Mouse (Mus musculus) neural tube, embryonic 11.5 days (tissue): ENCODE results near the gene Slc6a11. TPM values are rescaled to one million over a fixed set of nuclear protein-coding genes. Genes with fewer than 3 reads are reported as not detected.

Source experiments
- ATAC-seq: fragments of 200-750 bp; cut with Nextera tagmentation; 2 replicates; pipeline ENCODE4 v1.8.0; 2017; ENCODE audit warnings: moderate number of reproducible peaks, mild to moderate bottlenecking, moderate TSS enrichment, moderate library complexity; ENCODE audit not compliant: insufficient read depth, low FRiP score, low TSS enrichment
- DNase-seq: peaks from one replicate; pipeline ENCODE4 v3.0.0-alpha.2; 2015; ENCODE audit warnings: low spot score
- H3K27ac ChIP-seq: fragments of 300-500 bp; sonication (generic); 2 replicates; pipeline ENCODE4 v1.5.1; 2014; ENCODE audit warnings: low read depth, mild to moderate bottlenecking, low read length
- H3K27me3 ChIP-seq: fragments of 300-500 bp; sonication (generic); 2 replicates; pipeline ENCODE4 v1.6.1; 2014; ENCODE audit warnings: mild to moderate bottlenecking, low read length, mixed read lengths; ENCODE audit not compliant: control insufficient read depth, insufficient read depth
- H3K36me3 ChIP-seq: fragments of 300-500 bp; sonication (generic); 2 replicates; pipeline ENCODE4 v1.6.1; 2014; ENCODE audit warnings: mild to moderate bottlenecking, low read length, moderate library complexity, mixed read lengths; ENCODE audit not compliant: control insufficient read depth, insufficient read depth
- H3K4me1 ChIP-seq: fragments of 300-500 bp; sonication (generic); 2 replicates; pipeline ENCODE4 v1.6.1; 2014; ENCODE audit warnings: low read length, mixed read lengths; ENCODE audit not compliant: control insufficient read depth, insufficient read depth
- H3K4me2 ChIP-seq: fragments of 300-500 bp; sonication (generic); 2 replicates; pipeline ENCODE4 v1.6.1; 2014; ENCODE audit warnings: low read depth, mild to moderate bottlenecking, moderate library complexity
- H3K4me3 ChIP-seq: fragments of 300-500 bp; sonication (generic); 2 replicates; pipeline ENCODE4 v1.5.1; 2014; ENCODE audit warnings: low read depth, low read length
- H3K9ac ChIP-seq: fragments of 300-500 bp; sonication (generic); 2 replicates; pipeline ENCODE4 v1.6.1; 2014; ENCODE audit warnings: mild to moderate bottlenecking, low read length
- H3K9me3 ChIP-seq: fragments of 300-500 bp; sonication (generic); 2 replicates; pipeline ENCODE4 v1.6.1; 2016; ENCODE audit warnings: low read length; ENCODE audit not compliant: control insufficient read depth
- WGBS: fragments of 180-500 bp; shearing (Covaris S2); extraction: QIAGEN DNeasy Blood & Tissue Kit; methylation state at CpG from one replicate; pipeline ENCODE4 v1.1.7; 2014; 5-methylcytosine and 5-hydroxymethylcytosine counted together
- polyA plus RNA-seq: library from polyadenylated mRNA; unstranded; fragments of >200 nt; fragmentation: Nextera tagmentation; extraction: Ambion mirVana; gene quantifications from 2 replicates; pipeline ENCODE4 v1.2.1, GENCODE M21; 2014

Slc6a11 gene
- polyA plus RNA-seq, 1 experiment from 2014 or later, result 1.1 TPM

- no peaks in the 10 kb centered on the region for H3K4me1 ChIP-seq
- H3K27ac ChIP-seq, result no peak overlapping the region
- peaks cover 31% of the 10 kb centered on the region for H3K27me3 ChIP-seq
- 76% methylated on average over 3 of the region's 3 CpGs for WGBS
- no peak overlapping the region for H3K4me3 ChIP-seq
- DNase-seq (no peak), ATAC-seq (no peak)
- no peak overlapping the region for H3K4me2 ChIP-seq
- H3K9me3 ChIP-seq, result no peaks in the 10 kb centered on the region
- H3K36me3 ChIP-seq, result no peaks in the 10 kb centered on the region
- no peak overlapping the region for H3K9ac ChIP-seq
Measured at GRCm38 (mm10) chr6:114132472-114132871, 1.4 kb downstream of the Slc6a11 start.

- H3K36me3 ChIP-seq, result no peaks in the 10 kb centered on the region
- no peak overlapping the region for H3K4me2 ChIP-seq
- no peak overlapping the region for H3K27ac ChIP-seq
- no peak overlapping the region for H3K9ac ChIP-seq
- DNase-seq (no peak), ATAC-seq (no peak)
- H3K9me3 ChIP-seq, result no peaks in the 10 kb centered on the region
- no peaks in the 10 kb centered on the region for H3K4me1 ChIP-seq
- peaks cover 31% of the 10 kb centered on the region for H3K27me3 ChIP-seq
- no peak overlapping the region for H3K4me3 ChIP-seq
- WGBS, result 88% methylated on average over 8 of the region's 8 CpGs
Measured at GRCm38 (mm10) chr6:114132916-114133315, 1.9 kb downstream of the Slc6a11 start.

- Histone ChIP-seq H3K9ac (no peak overlapping the region), H3K27ac (no peak overlapping the region), H3K4me3 (no peak overlapping the region), H3K27me3 (no peaks in the 10 kb centered on the region), H3K4me1 (no peaks in the 10 kb centered on the region), H3K9me3 (no peaks in the 10 kb centered on the region), H3K4me2 (no peak overlapping the region), H3K36me3 (no peaks in the 10 kb centered on the region)
- ATAC-seq (no peak), DNase-seq (no peak)
- WGBS, result 89% methylated on average over 8 of the region's 8 CpGs
Measured at GRCm38 (mm10) chr6:114138970-114139369, 7.9 kb downstream of the Slc6a11 start.

- Histone ChIP-seq H3K9ac (no peak overlapping the region), H3K27ac (no peak overlapping the region), H3K27me3 (no peaks in the 10 kb centered on the region), H3K4me1 (no peaks in the 10 kb centered on the region), H3K4me3 (no peak overlapping the region), H3K36me3 (no peaks in the 10 kb centered on the region), H3K9me3 (no peaks in the 10 kb centered on the region), H3K4me2 (no peak overlapping the region)
- 79% methylated on average over 3 of the region's 3 CpGs for WGBS
- ATAC-seq (no peak), DNase-seq (no peak)
Measured at GRCm38 (mm10) chr6:114141481-114141880, 10.4 kb downstream of the Slc6a11 start.

- no peak for DNase-seq
- Histone ChIP-seq H3K27ac (no peak overlapping the region), H3K4me1 (no peaks in the 10 kb centered on the region), H3K36me3 (no peaks in the 10 kb centered on the region), H3K4me3 (no peak overlapping the region), H3K4me2 (no peak overlapping the region), H3K27me3 (no peaks in the 10 kb centered on the region), H3K9me3 (no peaks in the 10 kb centered on the region), H3K9ac (no peak overlapping the region)
- 91% methylated on average over 11 of the region's 11 CpGs for WGBS
- ATAC-seq, result no peak
Measured at GRCm38 (mm10) chr6:114142480-114142879, 11.4 kb downstream of the Slc6a11 start.

- Histone ChIP-seq H3K4me2 (no peak overlapping the region), H3K36me3 (no peaks in the 10 kb centered on the region), H3K4me1 (no peaks in the 10 kb centered on the region), H3K27me3 (no peaks in the 10 kb centered on the region), H3K27ac (no peak overlapping the region), H3K9ac (no peak overlapping the region), H3K9me3 (no peaks in the 10 kb centered on the region), H3K4me3 (no peak overlapping the region)
- WGBS, result 62% methylated on average over 2 of the region's 2 CpGs
- DNase-seq (no peak), ATAC-seq (no peak)
Measured at GRCm38 (mm10) chr6:114143544-114143943, 12.5 kb downstream of the Slc6a11 start.

- no peak overlapping the region for H3K4me3 ChIP-seq
- H3K27me3 ChIP-seq, result no peaks in the 10 kb centered on the region
- DNase-seq (no peak), ATAC-seq (no peak)
- H3K4me1 ChIP-seq, result no peaks in the 10 kb centered on the region
- H3K27ac ChIP-seq, result no peak overlapping the region
- no peak overlapping the region for H3K4me2 ChIP-seq
- H3K36me3 ChIP-seq, result no peaks in the 10 kb centered on the region
- H3K9me3 ChIP-seq, result no peaks in the 10 kb centered on the region
- 80% methylated on average over 6 of the region's 6 CpGs for WGBS
- H3K9ac ChIP-seq, result no peak overlapping the region
Measured at GRCm38 (mm10) chr6:114144447-114145105, 13.5 kb downstream of the Slc6a11 start.

- Histone ChIP-seq H3K36me3 (no peaks in the 10 kb centered on the region), H3K27ac (no peak overlapping the region), H3K9me3 (no peaks in the 10 kb centered on the region), H3K4me3 (no peak overlapping the region), H3K9ac (no peak overlapping the region), H3K4me1 (no peaks in the 10 kb centered on the region), H3K4me2 (no peak overlapping the region), H3K27me3 (no peaks in the 10 kb centered on the region)
- ATAC-seq (no peak), DNase-seq (no peak)
- 76% methylated on average over 6 of the region's 6 CpGs for WGBS
Measured at GRCm38 (mm10) chr6:114145650-114146329, 14.7 kb downstream of the Slc6a11 start.

GRCm38 (mm10) chr6:114155720-114156119 lies 24.7 kb downstream of the Slc6a11 start:
- Histone ChIP-seq H3K4me3 (no peak overlapping the region), H3K4me2 (no peak overlapping the region), H3K4me1 (no peaks in the 10 kb centered on the region), H3K9ac (no peak overlapping the region), H3K27me3 (no peaks in the 10 kb centered on the region; the same call in 1 of the 2 replicates), H3K9me3 (no peaks in the 10 kb centered on the region), H3K27ac (no peak overlapping the region), H3K36me3 (no peaks in the 10 kb centered on the region)
- 87% methylated on average over 10 of the region's 10 CpGs for WGBS
- ATAC-seq (no peak), DNase-seq (no peak)
